Mouse (Mus musculus) adrenal gland, postnatal 14 days (tissue): ENCODE measurements around the gene Gm973. TPM values are rescaled to one million over a fixed set of nuclear protein-coding genes. Genes with fewer than 3 reads are reported as not detected.

ENCODE experiments used
- DNase-seq: peaks from one replicate; pipeline ENCODE4 v3.0.0; 2021; ENCODE audit warnings: mixed read lengths
- total RNA-seq: library from RNA; stranded (reverse); gene quantifications from 2 replicates; pipeline ENCODE4 v1.2.3, GENCODE M21; 2021

Gene Gm973
- total RNA-seq, 1 experiment from 2014 or later = 5.5 TPM

- peak; percentile 84 for DNase-seq
Measured at GRCm38 (mm10) chr1:59584656-59585410, 68.8 kb downstream of the Gm973 start.

- no peak for DNase-seq
Measured at GRCm38 (mm10) chr1:59589271-59589670, 73.2 kb downstream of the Gm973 start.

- DNase-seq = peak; percentile 29
Measured at GRCm38 (mm10) chr1:59592359-59592758, 76.3 kb downstream of the Gm973 start.

DNA sequence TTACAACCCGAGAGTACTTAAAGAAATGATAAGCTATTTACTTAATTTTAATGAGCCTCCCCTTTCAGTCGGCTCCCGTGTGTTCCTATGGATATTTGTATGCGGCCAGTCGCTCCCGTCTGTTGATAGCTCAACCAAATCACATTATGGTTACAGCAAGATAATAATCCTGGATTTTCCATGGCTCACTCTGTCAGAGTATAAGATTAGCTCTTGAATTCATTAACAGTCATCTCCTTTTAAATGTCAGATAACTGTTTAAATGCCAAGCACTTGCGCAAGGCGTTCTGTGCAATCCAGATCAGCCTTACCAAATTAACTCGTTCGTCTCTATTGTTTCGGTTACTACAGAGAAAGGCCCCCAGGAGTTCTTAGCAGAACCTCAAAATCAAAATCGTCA, 76.8 kb downstream of the Gm973 start:
- peak; percentile 54 for DNase-seq

- no peak for DNase-seq
Measured at GRCm38 (mm10) chr1:59593622-59594035, 77.6 kb downstream of the Gm973 start.

DNA sequence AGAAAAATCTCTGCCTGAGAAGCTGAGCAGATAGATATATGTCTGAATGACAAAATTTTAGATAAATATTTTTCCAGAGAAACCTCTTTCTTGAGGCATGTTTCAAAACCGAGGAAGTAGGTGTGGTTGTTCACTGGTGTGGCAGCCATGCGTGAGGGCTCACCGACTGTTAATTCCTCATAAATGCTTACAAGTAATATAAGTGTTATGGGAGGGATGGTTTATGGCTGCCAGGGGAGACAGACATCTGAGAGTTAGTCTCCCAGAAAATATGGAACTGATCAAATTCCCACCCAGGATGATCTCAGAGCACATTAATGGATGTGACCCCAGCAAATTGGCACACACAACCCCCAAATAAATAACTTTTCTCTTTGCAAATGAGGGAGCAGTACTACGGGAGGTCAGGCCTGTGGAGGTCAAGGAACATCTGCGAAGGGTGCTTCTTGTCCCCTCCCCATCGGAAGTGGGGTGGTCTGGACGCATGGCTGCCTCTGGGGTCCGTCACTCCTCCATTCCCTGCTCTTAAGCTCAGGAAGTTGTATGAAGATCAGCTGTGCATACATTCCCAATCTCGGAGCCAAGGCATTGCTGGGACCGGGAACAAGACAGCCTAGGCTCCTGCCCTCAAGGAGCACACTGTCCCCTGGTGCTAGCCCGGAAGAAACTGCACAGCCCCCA, 78.7 kb downstream of the Gm973 start:
- no peak for DNase-seq

DNA sequence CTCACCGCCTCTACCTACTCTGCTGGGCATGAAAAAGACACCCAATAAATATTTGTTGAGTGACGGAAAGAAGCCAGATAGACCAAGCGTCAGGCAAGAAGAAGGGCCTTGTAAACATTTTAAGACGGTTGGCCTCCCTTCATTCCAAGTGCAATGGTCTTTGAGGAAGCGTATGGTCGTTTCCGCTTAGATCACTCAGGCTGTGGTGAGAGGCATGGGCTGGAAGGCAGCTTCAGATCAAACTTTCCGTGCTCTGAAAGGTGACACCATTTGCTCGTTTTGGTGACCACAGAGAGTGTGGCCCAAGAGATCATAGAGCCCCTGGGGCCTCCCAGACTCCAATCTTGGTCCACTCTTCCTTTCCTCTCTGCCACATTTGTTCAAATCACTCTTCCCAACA, 79.5 kb downstream of the Gm973 start:
- no peak for DNase-seq

DNA sequence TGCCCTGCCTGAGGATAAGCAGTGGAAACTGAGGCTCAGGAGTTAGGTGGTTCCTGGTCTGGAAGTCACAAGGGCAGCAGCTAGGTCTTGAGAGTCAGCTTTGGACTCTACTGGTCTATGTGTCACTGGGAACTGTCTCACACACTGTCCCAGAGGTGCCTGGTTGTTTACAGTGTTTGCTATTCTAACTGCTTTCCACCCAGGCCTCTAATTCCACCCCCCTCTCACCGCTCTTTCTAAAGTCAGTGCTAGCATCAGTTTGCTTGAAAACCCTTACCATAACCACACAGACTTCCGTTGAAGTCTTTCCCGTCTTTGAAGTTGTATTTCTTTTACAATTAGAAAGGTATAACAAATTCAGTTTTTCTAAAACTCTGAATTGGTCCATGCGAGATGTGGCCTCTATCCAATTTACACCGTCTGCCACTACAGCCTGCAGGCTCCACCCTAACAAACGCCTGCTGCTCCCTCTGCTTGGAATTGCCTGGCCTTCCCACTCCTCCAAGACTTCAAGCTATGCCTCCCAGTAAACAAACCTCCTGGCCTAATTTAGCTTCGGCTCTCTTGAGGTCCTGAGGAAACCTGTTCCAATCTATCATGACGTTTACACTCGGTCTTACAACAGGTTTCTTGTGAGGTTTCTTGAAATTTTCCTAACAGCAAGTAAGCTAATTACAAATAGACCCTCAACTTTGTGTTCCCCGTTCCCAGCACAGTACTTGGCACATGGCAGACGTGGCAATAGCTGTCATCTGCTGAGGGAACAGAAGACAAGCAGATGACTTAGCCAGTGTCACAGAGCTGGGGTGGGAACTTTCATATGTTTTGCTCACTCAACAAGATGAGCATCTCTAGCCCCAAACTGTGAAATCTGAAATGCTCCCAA, 86.7 kb downstream of the Gm973 start:
- no peak for DNase-seq

DNA sequence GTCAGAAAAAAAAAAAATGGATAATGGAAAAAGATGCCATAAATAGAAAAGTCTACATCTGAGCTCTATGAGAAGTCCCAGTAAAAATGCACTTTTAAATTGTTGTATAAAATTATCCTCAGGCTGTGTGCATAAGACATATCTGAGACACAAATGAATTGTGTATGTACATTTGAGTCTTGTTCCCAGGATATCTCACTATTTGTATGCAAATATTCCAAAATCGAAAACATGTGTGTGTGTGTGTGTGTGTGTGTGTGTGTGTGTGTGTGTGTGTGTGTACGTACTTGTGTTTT, 87.3 kb downstream of the Gm973 start:
- no peak for DNase-seq

GRCm38 (mm10) chr1:59603893-59604292, 87.8 kb downstream of the Gm973 start:
- peak; percentile 41 for DNase-seq

DNA sequence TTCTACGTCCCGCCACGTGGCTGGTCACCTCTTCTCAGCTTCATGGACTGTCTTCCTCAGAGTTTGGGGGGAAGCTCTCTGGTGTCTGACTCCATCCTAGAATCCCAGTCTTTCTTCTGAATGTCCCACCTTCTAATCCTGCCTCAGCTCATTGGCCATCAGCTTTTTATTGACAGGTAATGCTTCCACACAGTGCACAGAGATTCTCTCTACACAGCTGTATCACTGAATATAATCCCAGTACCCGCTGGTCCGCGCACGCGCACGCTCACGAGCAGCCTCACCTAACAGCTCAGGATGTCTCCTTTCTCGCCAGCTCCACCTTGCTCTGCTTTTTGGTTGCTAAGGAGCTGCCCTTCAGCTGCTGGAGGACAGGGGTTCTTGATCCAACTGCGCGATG, 90.4 kb downstream of the Gm973 start:
- no peak for DNase-seq

DNA sequence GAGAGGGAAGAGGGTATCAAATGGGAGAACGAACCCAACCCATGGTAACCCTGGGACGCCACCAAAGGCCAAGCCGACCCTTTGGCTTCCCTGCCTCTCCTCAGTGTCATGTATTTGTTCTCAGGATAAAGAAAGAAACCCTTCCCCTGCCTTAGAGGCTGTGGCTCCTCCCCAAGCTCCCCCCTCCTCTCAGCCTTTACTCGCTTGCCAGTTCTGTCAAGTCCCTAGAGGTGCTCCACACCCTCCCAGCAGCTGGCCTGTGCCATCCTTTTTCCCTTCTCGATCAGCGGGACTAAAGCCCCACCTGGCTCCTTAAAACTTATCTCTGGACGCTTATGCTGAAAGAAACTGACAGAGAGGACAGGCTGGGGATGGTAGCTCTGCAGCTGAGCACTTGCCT, 91.0 kb downstream of the Gm973 start:
- peak; percentile 17 for DNase-seq

- DNase-seq = no peak
Measured at GRCm38 (mm10) chr1:59608125-59608762, 92.2 kb downstream of the Gm973 start.

GRCm38 (mm10) chr1:59608920-59609319, 92.9 kb downstream of the Gm973 start:
- no peak for DNase-seq

DNA sequence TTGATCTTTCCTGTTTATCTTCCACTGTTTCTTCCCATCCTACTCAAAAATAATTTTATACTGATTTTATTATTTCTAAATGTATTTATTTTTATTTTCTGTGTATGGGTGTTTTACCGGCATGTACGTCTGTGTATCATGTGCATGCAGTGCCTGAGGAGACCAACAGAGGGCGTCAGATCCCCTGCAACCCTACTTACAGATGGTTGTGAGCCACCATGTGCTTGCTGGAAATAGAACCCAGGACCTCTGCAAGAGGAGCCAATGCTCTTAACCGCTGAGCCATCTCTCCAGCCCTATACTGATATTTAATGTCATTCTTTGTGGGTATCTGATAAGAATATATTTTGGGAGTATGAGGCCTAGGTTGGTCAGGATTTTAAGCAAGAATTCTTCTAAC, 93.4 kb downstream of the Gm973 start:
- no peak for DNase-seq

DNA sequence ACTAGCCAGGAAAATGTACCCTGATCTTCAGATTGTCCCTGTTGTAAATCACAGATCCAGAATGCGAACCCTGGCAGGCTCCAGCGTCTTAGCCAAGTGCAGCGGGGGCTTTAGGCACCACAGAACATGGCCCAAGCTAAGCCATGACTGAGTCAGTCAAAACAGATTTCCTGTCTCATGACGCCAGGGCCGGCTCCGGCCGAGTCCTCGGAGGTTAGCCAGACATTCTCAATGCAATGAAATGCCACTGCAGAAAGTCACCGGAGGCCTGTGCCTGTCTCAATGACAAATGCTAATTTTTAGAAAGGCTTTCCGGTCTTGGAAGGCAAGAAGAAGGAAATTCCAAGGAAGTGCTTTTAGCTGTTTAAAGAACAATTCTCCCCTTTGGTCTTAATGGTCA, 93.8 kb downstream of the Gm973 start:
- peak; percentile 65 for DNase-seq

DNA sequence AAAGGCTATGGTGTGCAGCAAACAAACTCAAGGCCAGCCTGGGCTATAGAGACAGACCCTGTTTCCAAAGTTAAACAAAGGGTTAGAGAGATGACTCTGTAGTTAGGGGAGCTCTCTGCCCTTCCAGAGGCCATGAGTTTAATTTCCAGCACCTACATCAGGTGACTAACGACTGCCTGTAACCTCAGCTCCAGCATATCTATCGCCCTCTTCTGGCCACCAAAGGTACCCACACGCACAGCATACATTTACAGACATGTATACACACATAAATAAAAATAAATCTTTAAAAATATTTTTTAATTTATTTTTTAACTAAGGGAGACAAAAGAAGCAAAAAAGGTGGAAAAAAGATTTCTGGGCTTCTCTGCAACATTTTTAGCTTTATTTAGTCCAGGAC, 94.9 kb downstream of the Gm973 start:
- DNase-seq = no peak

DNA sequence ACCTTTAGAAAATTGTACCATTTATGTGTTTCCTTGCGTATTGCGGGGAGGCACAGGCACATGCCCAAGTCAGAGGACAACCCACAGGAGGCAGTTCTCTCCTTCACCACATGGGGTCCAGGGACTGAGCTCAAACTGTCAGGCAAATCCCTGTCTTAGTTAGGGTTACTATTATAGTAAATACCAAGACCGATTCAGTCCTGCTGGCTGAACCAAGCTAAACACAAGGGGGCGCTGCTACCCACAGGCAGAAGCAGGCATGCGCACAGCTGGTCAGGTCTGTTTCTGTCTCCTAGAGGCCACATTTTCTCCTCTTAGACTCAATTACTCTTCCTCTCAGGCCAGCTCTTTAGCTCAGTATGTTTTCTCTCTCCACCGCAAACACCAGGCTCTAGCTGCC, 97.7 kb downstream of the Gm973 start:
- peak; percentile 89 for DNase-seq

- DNase-seq = no peak
Measured at GRCm38 (mm10) chr1:59615021-59615420, 99.0 kb downstream of the Gm973 start.

- no peak for DNase-seq
Measured at GRCm38 (mm10) chr1:59619201-59619600, 103.1 kb downstream of the Gm973 start.

GRCm38 (mm10) chr1:59623325-59624017, 107.4 kb downstream of the Gm973 start:
- peak; percentile 82 for DNase-seq

GRCm38 (mm10) chr1:59625410-59625809, 109.3 kb downstream of the Gm973 start:
- peak; percentile 63 for DNase-seq
